9 mouse cellular contexts compared by ENCODE assay signal in the genomic region with DNA sequence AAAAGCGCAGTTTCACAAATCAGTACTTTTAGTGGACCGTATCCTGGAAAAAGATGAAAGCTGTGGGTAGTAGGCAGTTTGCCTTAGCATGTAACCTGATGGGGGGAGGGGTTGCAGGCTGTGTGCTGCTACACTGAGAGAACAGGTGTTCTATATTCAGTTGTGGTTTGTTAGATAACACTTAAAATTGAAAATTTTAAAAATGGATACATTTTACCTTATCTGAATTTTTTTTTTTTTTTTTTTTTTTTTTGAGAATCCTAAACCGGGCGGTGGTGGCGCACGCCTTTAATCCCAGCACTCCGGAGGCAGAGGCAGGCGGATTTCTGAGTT. TPM values are rescaled to one million over a fixed set of nuclear protein-coding genes. Genes with fewer than 3 reads are reported as not detected.
DNase-seq lines count a peak whose midpoint lies in the region; ATAC-seq and TF ChIP-seq lines count a peak whose summit lies in the region.
"Had no signal": no experiment of that assay in that cellular context is flagged by ENCODE, and none has a peak within 500 bp of the region (broad histone marks: within the 10 kb centered on the region; RNA-seq: fewer than 3 reads in every experiment).

No protein-coding gene starts in this region.

- peaks cover 26% of the 10 kb centered on the region for H3K36me3 ChIP-seq in erythroblast, embryonic 14.5 days (ENCODE audit: control insufficient read depth)
- peaks cover 59% of the 10 kb centered on the region for H3K36me3 ChIP-seq in E14TG2a.4 (ENCODE audit: insufficient read depth, low read length)
- no peaks in the 10 kb centered on the region for H3K36me3 ChIP-seq in hindbrain, embryonic 11.5 days (ENCODE audit: control insufficient read depth, insufficient read depth, low read length)
- peaks cover 21% of the 10 kb centered on the region; the same call in 1 of the 2 replicates for H3K36me3 ChIP-seq in midbrain, embryonic 12.5 days

- ATAC-seq in erythroblast, adult 5-6 weeks (replicated peaks; ENCODE audit: low FRiP score, poor library complexity, severe bottlenecking), result no peak
- no peak for ATAC-seq in hindbrain, embryonic 11.5 days (ENCODE audit: low FRiP score)
- ATAC-seq in midbrain, embryonic 12.5 days (ENCODE audit: low FRiP score, low read depth), result no peak
- no peak for ATAC-seq in activated CD4-positive, CD25-positive, alpha-beta regulatory T cell, adult 4 months

- H3K27me3 ChIP-seq in erythroblast, embryonic 14.5 days (ENCODE audit: control insufficient read depth), result peaks cover 4% of the 10 kb centered on the region; the same call in 1 of the 2 replicates
- no peaks in the 10 kb centered on the region for H3K27me3 ChIP-seq in E14TG2a.4 (ENCODE audit: insufficient read depth, low read length)
- H3K27me3 ChIP-seq in hindbrain, embryonic 11.5 days (ENCODE audit: control insufficient read depth, insufficient read depth, low read length), result no peaks in the 10 kb centered on the region
- no peaks in the 10 kb centered on the region for H3K27me3 ChIP-seq in midbrain, embryonic 12.5 days

- DNase-seq in hindbrain, embryonic 11.5 days (ENCODE audit: low spot score), result no peak
- DNase-seq in right cerebral cortex, postnatal 36 days (ENCODE audit: low spot score in 2 of 2), result no peak
- no peak for DNase-seq in urinary bladder, postnatal 14 days (ENCODE audit: low spot score)

- no peak overlapping the region for H3K27ac ChIP-seq in hindbrain, embryonic 11.5 days (ENCODE audit: low read depth, low read length)
- H3K27ac ChIP-seq in midbrain, embryonic 12.5 days (replicated peaks), result peak overlapping the region; percentile 68; the same call in 1 of the 2 replicates

- TF ChIP-seq CTCF in E14TG2a.4 (conservative IDR thresholded peaks at IDR 0.05; ENCODE audit: low read length), result no peak

- 58% methylated on average over 4 of the region's 8 CpGs for WGBS in hindbrain, embryonic 11.5 days
- WGBS in midbrain, embryonic 12.5 days, result 75% methylated on average over 8 of the region's 8 CpGs

- peak overlapping the region; percentile 42; the same call in 1 of the 2 replicates for H3K9ac ChIP-seq in hindbrain, embryonic 11.5 days (ENCODE audit: low read depth, low read length)
- H3K9ac ChIP-seq in midbrain, embryonic 12.5 days (replicated peaks), result peak overlapping the region; percentile 51

- H3K4me1 ChIP-seq in erythroblast, embryonic 14.5 days (ENCODE audit: control insufficient read depth), result peaks cover 28% of the 10 kb centered on the region
- peaks cover 33% of the 10 kb centered on the region for H3K4me1 ChIP-seq in E14TG2a.4 (replicated peaks; ENCODE audit: low read depth, low read length)
- no peaks in the 10 kb centered on the region for H3K4me1 ChIP-seq in hindbrain, embryonic 11.5 days (replicated peaks; ENCODE audit: control insufficient read depth, insufficient read depth, low read length)
- peaks cover 7% of the 10 kb centered on the region for H3K4me1 ChIP-seq in midbrain, embryonic 12.5 days

- peak overlapping the region; percentile 83 for H3K4me3 ChIP-seq in erythroblast, embryonic 14.5 days (replicated peaks)
- peak overlapping the region; percentile 85 for H3K4me3 ChIP-seq in E14TG2a.4 (replicated peaks; ENCODE audit: low read length)
- H3K4me3 ChIP-seq in hindbrain, embryonic 11.5 days (ENCODE audit: low read depth, low read length), result peak overlapping the region; percentile 58; the same call in 1 of the 2 replicates
- peak overlapping the region; percentile 58 for H3K4me3 ChIP-seq in midbrain, embryonic 12.5 days

- peaks cover 8% of the 10 kb centered on the region; the same call in 1 of the 2 replicates for H3K9me3 ChIP-seq in erythroblast, embryonic 14.5 days (ENCODE audit: control insufficient read depth, low read length)
- no peaks in the 10 kb centered on the region for H3K9me3 ChIP-seq in E14TG2a.4 (ENCODE audit: low read length)
- no peaks in the 10 kb centered on the region for H3K9me3 ChIP-seq in hindbrain, embryonic 11.5 days (ENCODE audit: control insufficient read depth, low read length)
- no peaks in the 10 kb centered on the region for H3K9me3 ChIP-seq in midbrain, embryonic 12.5 days

- peak overlapping the region; percentile 57 for H3K4me2 ChIP-seq in hindbrain, embryonic 11.5 days (replicated peaks; ENCODE audit: low read depth, low read length)
- peak overlapping the region; percentile 65 for H3K4me2 ChIP-seq in midbrain, embryonic 12.5 days (replicated peaks)

RNA-seq across cellular contexts. Expression of a gene that starts 0.8 kb away (rescaled TPM):
- polyA plus RNA-seq in erythroblast, embryonic 14.5 days (2012), result 17.2 and 21.3 TPM in 2 replicates
- 10.6 and 26.8 TPM in 2 replicates for total RNA-seq in erythroblast, adult 5-6 weeks (2015; ENCODE audit: low replicate concordance)
- 18.1 TPM in 2 replicates for total RNA-seq in erythroblast, adult 5-6 weeks (2017; ENCODE audit: low replicate concordance)
- polyA plus RNA-seq in hindbrain, embryonic 11.5 days (2014; fragmentation: Nextera tagmentation; extraction: Ambion mirVana), result 117 and 126 TPM in 2 replicates
- polyA plus RNA-seq in midbrain, embryonic 12.5 days (2016; fragmentation: Nextera tagmentation; extraction: Ambion mirVana), result 119 and 123 TPM in 2 replicates
- polyA plus RNA-seq in activated CD4-positive, CD25-positive, alpha-beta regulatory T cell, adult 4 months (2017; shearing (Covaris generic)), result 100 to 1,000 TPM; 185 to 192 TPM

RNA-seq across cellular contexts. Expression of a gene that starts 0.8 kb away (rescaled TPM):
- polyA plus RNA-seq in erythroblast, embryonic 14.5 days (2012), result 0.27 and 0.38 TPM in 2 replicates
- 15.5 and 16.3 TPM in 2 replicates for total RNA-seq in erythroblast, adult 5-6 weeks (2015; ENCODE audit: low replicate concordance)
- total RNA-seq in erythroblast, adult 5-6 weeks (2017; ENCODE audit: low replicate concordance), result 18.4 and 23.4 TPM in 2 replicates
- 0.99 and 2.3 TPM in 2 replicates for polyA plus RNA-seq in hindbrain, embryonic 11.5 days (2014; fragmentation: Nextera tagmentation; extraction: Ambion mirVana)
- polyA plus RNA-seq in midbrain, embryonic 12.5 days (2016; fragmentation: Nextera tagmentation; extraction: Ambion mirVana), result 2.6 and 2.8 TPM in 2 replicates
- polyA plus RNA-seq in activated CD4-positive, CD25-positive, alpha-beta regulatory T cell, adult 4 months (2017; shearing (Covaris generic)), result 100 to 1,000 TPM; 116 to 144 TPM

RNA-seq across cellular contexts. Expression of a gene that starts 8.1 kb away (rescaled TPM):
- 0.91 and 3.1 TPM in 2 replicates for polyA plus RNA-seq in erythroblast, embryonic 14.5 days (2012)
- total RNA-seq in erythroblast, adult 5-6 weeks (2015; ENCODE audit: low replicate concordance), result 7.7 TPM in 1 of 2 replicates, not detected in the other
- 5.4 and 12.4 TPM in 2 replicates for total RNA-seq in erythroblast, adult 5-6 weeks (2017; ENCODE audit: low replicate concordance)
- polyA plus RNA-seq in hindbrain, embryonic 11.5 days (2014; fragmentation: Nextera tagmentation; extraction: Ambion mirVana), result 17.5 and 18.7 TPM in 2 replicates
- polyA plus RNA-seq in midbrain, embryonic 12.5 days (2016; fragmentation: Nextera tagmentation; extraction: Ambion mirVana), result 13.4 and 14.9 TPM in 2 replicates
- polyA plus RNA-seq in activated CD4-positive, CD25-positive, alpha-beta regulatory T cell, adult 4 months (2017; shearing (Covaris generic)), result 1 to 10 TPM; 5.2 to 5.8 TPM

RNA-seq across cellular contexts. Expression of a gene that starts 26.6 kb away (rescaled TPM):
- polyA plus RNA-seq in erythroblast, embryonic 14.5 days (2012), result 0.05 and 0.09 TPM in 2 replicates
- total RNA-seq in erythroblast, adult 5-6 weeks (2015; ENCODE audit: low replicate concordance), result 5.2 TPM in 2 replicates
- total RNA-seq in erythroblast, adult 5-6 weeks (2017; ENCODE audit: low replicate concordance), result 5.3 and 6.2 TPM in 2 replicates
- polyA plus RNA-seq in hindbrain, embryonic 11.5 days (2014; fragmentation: Nextera tagmentation; extraction: Ambion mirVana), result 26.3 and 35.9 TPM in 2 replicates
- 34.9 and 42.6 TPM in 2 replicates for polyA plus RNA-seq in midbrain, embryonic 12.5 days (2016; fragmentation: Nextera tagmentation; extraction: Ambion mirVana)
- 1 to 10 TPM; 8.8 to 9.8 TPM for polyA plus RNA-seq in activated CD4-positive, CD25-positive, alpha-beta regulatory T cell, adult 4 months (2017; shearing (Covaris generic))
- total RNA-seq: hematopoietic stem cell, adult 5-6 weeks had no signal

RNA-seq across cellular contexts. Expression of a gene that starts 30.6 kb away (rescaled TPM):
- polyA plus RNA-seq in erythroblast, embryonic 14.5 days (2012), result not detected in 2 replicates
- not detected in 2 replicates for total RNA-seq in erythroblast, adult 5-6 weeks (2015; ENCODE audit: low replicate concordance)
- not detected in 2 replicates for total RNA-seq in erythroblast, adult 5-6 weeks (2017; ENCODE audit: low replicate concordance)
- polyA plus RNA-seq in hindbrain, embryonic 11.5 days (2014; fragmentation: Nextera tagmentation; extraction: Ambion mirVana), result 0.06 and 0.11 TPM in 2 replicates
- polyA plus RNA-seq in midbrain, embryonic 12.5 days (2016; fragmentation: Nextera tagmentation; extraction: Ambion mirVana), result 0.30 and 0.34 TPM in 2 replicates
- polyA plus RNA-seq in activated CD4-positive, CD25-positive, alpha-beta regulatory T cell, adult 4 months (2017; shearing (Covaris generic)), result 1 to 10 TPM; 1.8 to 2.7 TPM

Comparison
In these comparisons a context has a peak if more than half of its experiments do, and no peak if none do; other contexts are left out.
1. RNA of a gene that starts 0.8 kb away (polyA plus RNA-seq): 116 to 144 TPM in activated CD4-positive, CD25-positive, alpha-beta regulatory T cell, adult 4 months; 2.6 to 2.8 TPM in midbrain, embryonic 12.5 days, 0.99 to 2.3 TPM in hindbrain, embryonic 11.5 days and 0.27 to 0.38 TPM in erythroblast, embryonic 14.5 days; every median in the first group is over 10 times any median in the second.
2. Peak in every context shown above with its lines, with median percentiles within 50 percentile points of each other: H3K4me3 ChIP-seq.